Mouse (Mus musculus) heart, embryonic 16.5 days (tissue): ENCODE results near the gene Prr22. TPM values are rescaled to one million over a fixed set of nuclear protein-coding genes. Genes with fewer than 3 reads are reported as not detected.
A peak's percentile ranks its signal among the peaks of the same experiment; 100 is the strongest.

Source experiments
- ATAC-seq: fragments of 200-750 bp; cut with Nextera tagmentation; replicated peaks from 2 replicates; pipeline ENCODE4 v1.8.0; 2017; ENCODE audit warnings: moderate number of reproducible peaks; ENCODE audit not compliant: insufficient read depth, low FRiP score; ENCODE audit errors: extremely low read depth
- H3K27ac ChIP-seq: fragments of 300-500 bp; sonication (generic); 2 replicates; pipeline ENCODE4 v1.5.1; 2014; ENCODE audit warnings: mild to moderate bottlenecking, low read length, control low read depth, moderate library complexity
- H3K27me3 ChIP-seq: fragments of 300-500 bp; sonication (generic); 2 replicates; pipeline ENCODE4 v1.6.1; 2014; ENCODE audit warnings: low read length, mixed read lengths; ENCODE audit not compliant: control insufficient read depth, insufficient read depth
- H3K36me3 ChIP-seq: fragments of 300-500 bp; sonication (generic); 2 replicates; pipeline ENCODE4 v1.6.1; 2014; ENCODE audit not compliant: control insufficient read depth, insufficient read depth
- H3K4me1 ChIP-seq: fragments of 300-500 bp; sonication (generic); 2 replicates; pipeline ENCODE4 v1.6.1; 2014; ENCODE audit warnings: low read length, mixed read lengths; ENCODE audit not compliant: control insufficient read depth, insufficient read depth
- H3K4me2 ChIP-seq: fragments of 300-500 bp; sonication (generic); 2 replicates; pipeline ENCODE4 v1.6.1; 2014; ENCODE audit warnings: low read depth, mild to moderate bottlenecking, control low read depth, low read length
- H3K4me3 ChIP-seq: fragments of 300-500 bp; sonication (generic); 2 replicates; pipeline ENCODE4 v1.5.1; 2014; ENCODE audit warnings: mild to moderate bottlenecking, control low read depth, low read length
- H3K9ac ChIP-seq: fragments of 300-500 bp; sonication (generic); 2 replicates; pipeline ENCODE4 v1.6.1; 2014; ENCODE audit warnings: low read length, control low read depth
- H3K9me3 ChIP-seq: fragments of 300-500 bp; sonication (generic); replicated peaks from 2 replicates; pipeline ENCODE4 v1.6.1; 2016; ENCODE audit warnings: low read length; ENCODE audit not compliant: control insufficient read depth
- WGBS: fragments of 180-500 bp; shearing (Covaris S2); extraction: QIAGEN DNeasy Blood & Tissue Kit; methylation state at CpG from one replicate; pipeline ENCODE4 v1.1.7; 2014; 5-methylcytosine and 5-hydroxymethylcytosine counted together
- polyA plus RNA-seq: library from polyadenylated mRNA; unstranded; fragments of >200 nt; fragmentation: Nextera tagmentation; extraction: Ambion mirVana; gene quantifications from 2 replicates; pipeline ENCODE4 v1.2.1, GENCODE M21; 2015

The Prr22 gene
- polyA plus RNA-seq, 1 experiment from 2014 or later, result 1.2 TPM

DNA sequence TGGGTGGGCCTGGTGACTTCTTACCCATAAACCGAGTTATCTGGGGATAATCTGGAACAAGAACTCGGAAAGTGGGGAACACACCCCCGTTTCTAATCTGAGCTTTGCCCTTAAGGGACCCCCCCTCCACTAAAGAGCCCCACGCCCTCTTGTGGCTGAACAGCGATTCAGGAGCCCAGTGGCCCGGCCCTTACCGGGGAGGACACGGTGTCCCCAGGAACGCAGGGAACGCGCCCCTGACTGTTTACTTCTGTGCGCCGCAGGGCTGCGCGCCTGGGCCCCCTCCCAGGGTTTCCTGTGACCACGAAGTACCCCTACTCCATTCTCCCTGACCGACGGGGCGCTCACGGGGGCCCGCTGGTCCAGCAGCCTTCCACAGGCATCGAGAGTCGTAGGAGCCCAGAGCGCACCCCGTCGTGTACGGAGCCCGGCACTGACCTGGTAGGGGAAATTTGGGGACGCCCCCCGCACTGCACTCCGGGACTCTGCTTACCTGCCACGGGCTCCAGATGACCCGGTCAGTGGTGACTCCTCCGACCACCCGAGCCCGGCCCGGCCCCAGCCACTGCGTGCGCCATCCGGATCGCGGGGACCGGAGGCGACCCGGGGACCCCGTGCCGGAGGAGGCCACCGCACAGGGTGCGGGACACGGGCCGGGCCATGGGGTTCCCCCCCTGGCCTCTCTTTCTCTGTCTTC lies 13.2 kb upstream of the Prr22 start:
- Histone ChIP-seq H3K27me3 (peaks cover 48% of the 10 kb centered on the region), H3K36me3 (no peaks in the 10 kb centered on the region), H3K9ac (peak overlapping the region; percentile 86), H3K4me2 (peak overlapping the region; percentile 98), H3K27ac (peak overlapping the region; percentile 37; the same call in 1 of the 2 replicates), H3K4me1 (peaks cover 17% of the 10 kb centered on the region), H3K4me3 (peak overlapping the region; percentile 67), H3K9me3 (0 out of 2 replicates have a peak, but pooled peaks cover 5% of the 10 kb centered on the region)
- 1% methylated on average over 51 of the region's 51 CpGs for WGBS
- ATAC-seq, result 0 out of 2 replicates have a peak, but pooled peaks have one; percentile 1

DNA sequence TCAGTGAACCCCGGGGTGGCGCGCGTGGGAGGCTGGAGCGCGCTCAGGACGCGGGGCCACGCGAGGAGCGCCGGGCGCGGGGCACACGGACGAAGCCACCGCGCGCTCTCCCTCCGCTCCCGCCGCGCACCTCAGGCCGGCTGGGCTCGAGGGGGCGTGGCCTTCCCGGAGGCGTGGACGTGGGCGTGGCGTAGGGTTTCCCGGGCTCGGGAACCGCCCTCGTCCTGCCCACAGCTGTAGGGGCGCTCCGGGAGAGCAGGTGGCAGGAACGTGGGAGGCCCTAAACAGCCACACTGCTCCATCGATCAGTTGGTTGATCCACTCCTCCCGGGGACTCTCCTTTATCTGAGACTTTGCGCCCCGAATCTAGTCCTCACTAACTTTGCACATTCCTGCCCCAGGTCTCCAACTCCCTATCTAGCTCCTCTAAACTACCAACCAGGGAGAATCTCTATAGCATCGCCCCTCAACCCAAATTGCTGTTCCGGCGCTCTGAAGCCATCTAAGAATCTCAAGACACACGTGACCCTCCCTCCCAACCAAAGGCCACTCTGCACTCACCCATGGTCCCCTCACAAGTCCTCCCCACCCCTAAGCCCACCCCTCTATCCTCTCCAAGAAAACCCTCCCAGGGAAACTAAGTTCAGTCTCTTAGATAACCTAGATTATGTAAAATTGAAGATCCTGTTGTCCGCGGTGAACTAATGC lies 12.5 kb upstream of the Prr22 start, which contains the start of gene Nrtn:
TSS of gene Nrtn (minus strand) at position 115 of the 708 bp plus-strand sequence.
- H3K27me3 ChIP-seq, result peaks cover 42% of the 10 kb centered on the region
- H3K27ac ChIP-seq, result peak within 1 kb of the TSS; percentile 37; the same call in 1 of the 2 replicates

DNA sequence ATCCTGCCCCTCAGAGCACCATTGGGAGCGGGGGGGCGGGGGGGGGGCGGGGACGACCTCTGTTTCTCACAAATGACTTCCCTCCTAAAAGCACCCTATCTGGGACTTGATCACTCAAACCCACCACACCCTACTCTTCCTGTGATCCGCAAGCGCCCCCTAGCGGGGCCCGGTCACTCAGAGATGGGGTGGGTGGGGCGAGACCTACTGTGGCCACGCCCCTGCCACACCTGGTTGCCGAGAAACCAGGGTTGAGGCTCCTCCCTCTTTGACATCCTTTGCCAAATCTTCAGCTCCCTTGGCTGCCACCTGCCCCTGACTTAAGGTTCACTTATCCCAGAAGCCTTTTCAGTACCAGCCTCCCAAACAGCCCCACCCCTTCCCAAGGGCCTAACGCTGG lies 11.9 kb upstream of the Prr22 start:
- Histone ChIP-seq H3K9me3 (0 out of 2 replicates have a peak, but pooled peaks cover 5% of the 10 kb centered on the region), H3K27ac (no peak overlapping the region), H3K4me2 (peak overlapping the region; percentile 98; the same call in 1 of the 2 replicates), H3K36me3 (no peaks in the 10 kb centered on the region), H3K4me3 (0 out of 2 replicates have a peak overlapping the region, but pooled peaks have one; percentile 2), H3K27me3 (peaks cover 38% of the 10 kb centered on the region), H3K9ac (no peak overlapping the region), H3K4me1 (peaks cover 27% of the 10 kb centered on the region)
- WGBS, result 5% methylated on average over 12 of the region's 12 CpGs
- no peak for ATAC-seq

More for the DNA sequence above, 12.5 kb upstream of the Prr22 start, which contains the start of gene Nrtn:
- Histone ChIP-seq H3K4me3 (peak within 1 kb of the TSS; percentile 67), H3K36me3 (no peaks in the 10 kb centered on the region), H3K4me1 (peaks cover 21% of the 10 kb centered on the region), H3K9ac (peak within 1 kb of the TSS; percentile 86), H3K4me2 (peak within 1 kb of the TSS; percentile 98), H3K9me3 (0 out of 2 replicates have a peak, but pooled peaks cover 5% of the 10 kb centered on the region)
- WGBS, result under 1% methylated on average over 48 of the region's 48 CpGs
- ATAC-seq, result peak; percentile 73

DNA sequence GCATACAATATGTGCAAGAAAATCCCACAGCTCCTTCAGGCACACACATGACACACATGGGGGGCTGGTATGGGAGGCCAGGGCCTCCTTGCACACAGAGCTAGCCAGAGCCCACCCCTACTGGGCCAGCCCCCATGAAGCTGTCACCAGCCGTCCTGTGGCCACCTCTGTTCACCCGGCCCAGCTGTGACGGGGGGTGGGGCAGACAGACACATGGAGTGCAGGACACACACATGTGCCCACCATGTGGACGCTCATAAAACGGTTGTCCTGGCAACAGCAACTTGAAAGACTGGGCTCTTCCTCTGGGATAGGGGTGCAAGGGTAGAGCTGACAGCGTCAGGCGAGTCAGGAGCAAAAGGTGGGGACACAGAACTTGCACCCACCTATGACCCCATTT lies 10.8 kb upstream of the Prr22 start:
- no peak overlapping the region for H3K4me2 ChIP-seq
- no peak overlapping the region for H3K4me3 ChIP-seq
- H3K9me3 ChIP-seq, result 0 out of 2 replicates have a peak, but pooled peaks cover 5% of the 10 kb centered on the region
- no peak overlapping the region for H3K9ac ChIP-seq
- 64% methylated on average over 7 of the region's 7 CpGs for WGBS
- H3K27ac ChIP-seq, result no peak overlapping the region
- peaks cover 27% of the 10 kb centered on the region for H3K27me3 ChIP-seq
- H3K36me3 ChIP-seq, result no peaks in the 10 kb centered on the region
- peaks cover 29% of the 10 kb centered on the region for H3K4me1 ChIP-seq
- ATAC-seq, result no peak

DNA sequence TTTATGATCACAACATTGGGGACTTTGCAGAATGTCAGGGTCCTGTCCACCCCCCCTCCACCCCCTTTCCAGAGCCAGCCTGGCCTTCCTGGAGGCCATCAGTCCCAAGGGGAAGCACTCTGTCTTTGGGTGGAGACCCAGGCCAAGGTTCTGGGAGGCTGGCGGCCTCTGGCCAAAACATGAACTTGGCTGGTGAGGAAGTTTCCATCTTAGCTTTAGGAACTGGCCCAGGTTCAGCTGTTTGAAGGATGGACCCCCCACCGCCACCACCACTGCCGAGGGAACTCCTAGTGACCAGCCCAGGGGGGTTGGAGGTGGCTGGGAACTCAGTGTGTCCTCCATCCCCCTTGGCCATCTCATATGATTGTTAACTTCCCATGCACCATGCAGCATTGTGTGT lies 9.0 kb upstream of the Prr22 start:
- Histone ChIP-seq H3K27ac (no peak overlapping the region; the same call in 1 of the 2 replicates), H3K4me1 (peaks cover 34% of the 10 kb centered on the region), H3K9ac (no peak overlapping the region), H3K4me2 (no peak overlapping the region), H3K9me3 (0 out of 2 replicates have a peak, but pooled peaks cover 5% of the 10 kb centered on the region), H3K27me3 (peaks cover 9% of the 10 kb centered on the region), H3K36me3 (no peaks in the 10 kb centered on the region), H3K4me3 (no peak overlapping the region)
- 63% methylated on average over 3 of the region's 3 CpGs for WGBS
- ATAC-seq, result no peak

DNA sequence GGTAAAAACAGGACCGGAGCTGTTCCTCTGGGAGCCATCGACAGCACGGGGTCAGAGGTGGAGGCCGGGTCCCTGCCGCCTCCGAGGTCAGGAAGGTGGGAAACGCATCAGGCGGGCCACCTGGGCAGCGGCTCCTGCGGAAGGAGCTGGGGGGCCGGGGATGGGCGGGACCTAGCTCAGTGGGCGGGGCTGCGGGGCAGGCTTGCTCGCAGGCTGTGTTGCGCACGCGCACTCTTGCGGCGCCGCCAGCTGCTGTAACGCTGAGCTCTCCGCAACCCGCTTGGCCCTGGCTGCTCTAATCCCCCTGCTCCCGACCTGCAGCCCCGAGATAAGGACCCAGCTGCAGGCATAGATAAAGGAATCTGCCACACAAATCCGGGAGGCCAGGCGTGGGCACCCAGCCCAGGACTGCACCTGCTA lies 8.0 kb upstream of the Prr22 start:
- Histone ChIP-seq H3K4me2 (peak overlapping the region; percentile 78), H3K27me3 (peaks cover under 1% of the 10 kb centered on the region), H3K4me3 (peak overlapping the region; percentile 55), H3K36me3 (peaks cover 4% of the 10 kb centered on the region), H3K9ac (peak overlapping the region; percentile 72), H3K27ac (peak overlapping the region; percentile 89), H3K4me1 (peaks cover 31% of the 10 kb centered on the region), H3K9me3 (0 out of 2 replicates have a peak, but pooled peaks cover 5% of the 10 kb centered on the region)
- under 1% methylated on average over 27 of the region's 28 CpGs for WGBS
- ATAC-seq, result peak; percentile 37

DNA sequence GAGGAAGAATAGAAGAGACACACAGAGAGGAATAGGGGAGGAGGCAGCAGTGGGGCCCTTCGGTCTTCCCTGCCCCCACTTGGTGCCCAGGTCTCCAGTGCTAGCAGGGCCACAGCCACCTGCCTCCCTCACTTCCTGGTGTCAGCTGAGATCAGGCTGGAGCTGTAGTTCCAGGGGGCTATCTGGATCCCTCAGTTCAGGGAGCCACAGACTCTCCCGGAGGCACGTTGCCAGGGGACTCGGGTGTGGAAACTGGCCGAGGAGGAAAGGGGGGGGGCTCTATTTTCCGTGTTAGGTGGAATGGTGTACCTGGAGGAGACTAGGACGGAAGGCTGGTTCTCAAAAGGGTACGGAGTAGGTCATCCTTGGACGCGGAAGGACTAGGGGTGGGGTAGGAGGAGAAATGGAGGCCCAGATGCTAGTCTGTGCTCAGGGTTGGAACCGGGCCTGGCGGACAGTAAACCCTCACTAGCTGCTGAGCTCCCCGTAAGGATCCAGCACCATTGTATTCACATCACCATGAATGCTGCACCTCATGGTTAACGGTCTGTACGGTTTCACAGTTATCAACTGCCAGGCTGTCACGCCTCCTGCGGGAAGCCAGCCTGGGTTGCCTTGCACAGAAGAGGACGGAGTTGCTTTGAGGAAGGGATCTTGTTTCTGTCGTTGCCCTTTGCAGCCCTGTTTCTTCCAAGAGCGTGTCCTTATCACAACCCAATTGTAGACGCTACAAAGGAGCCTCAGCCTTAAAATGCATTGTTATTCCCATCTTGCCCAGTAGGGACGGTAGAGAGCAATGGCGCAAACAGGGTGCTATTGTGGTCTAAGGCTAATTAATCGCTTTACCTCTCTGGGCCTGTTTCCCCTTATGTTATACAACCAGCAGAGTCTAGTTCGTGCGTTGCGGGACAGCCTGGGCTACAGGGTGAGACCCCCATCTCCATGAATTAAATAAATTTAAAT lies 7.0 kb upstream of the Prr22 start:
- peak overlapping the region; percentile 72 for H3K9ac ChIP-seq
- peaks cover 13% of the 10 kb centered on the region for H3K36me3 ChIP-seq
- 39% methylated on average over 27 of the region's 27 CpGs for WGBS
- 0 out of 2 replicates have a peak, but pooled peaks cover 5% of the 10 kb centered on the region for H3K9me3 ChIP-seq
- ATAC-seq, result no peak
- peaks cover 25% of the 10 kb centered on the region for H3K4me1 ChIP-seq
- H3K27ac ChIP-seq, result peak overlapping the region; percentile 89
- H3K27me3 ChIP-seq, result no peaks in the 10 kb centered on the region; the same call in 1 of the 2 replicates
- H3K4me2 ChIP-seq, result peak overlapping the region; percentile 78
- H3K4me3 ChIP-seq, result no peak overlapping the region

DNA sequence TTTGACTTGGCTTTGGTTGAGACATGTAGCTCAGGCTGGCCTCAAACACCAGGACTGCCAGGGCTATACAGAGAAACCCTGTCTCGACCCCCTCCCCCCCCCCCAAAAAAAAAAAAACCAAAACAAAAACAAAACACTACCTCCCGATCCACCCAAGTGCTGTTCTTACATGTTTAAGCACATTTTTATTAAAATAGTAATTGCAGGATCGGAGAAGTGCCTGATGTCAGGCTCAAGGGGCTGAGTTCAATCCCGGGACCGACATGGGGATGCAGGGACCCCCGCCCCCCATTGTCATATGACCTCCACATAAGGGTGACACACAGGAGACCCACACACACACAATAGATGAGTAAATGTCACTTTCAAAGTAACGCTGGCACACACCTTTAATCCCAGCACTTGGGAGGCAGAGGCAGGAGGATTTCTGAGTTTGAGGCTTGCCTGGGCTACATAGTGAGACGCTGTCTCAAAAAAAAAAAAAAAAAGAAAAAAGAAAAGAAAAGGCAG lies 6.3 kb upstream of the Prr22 start:
- peak overlapping the region; percentile 75 for H3K9ac ChIP-seq

More for the DNA sequence above, 6.3 kb upstream of the Prr22 start:
- Histone ChIP-seq H3K9me3 (0 out of 2 replicates have a peak, but pooled peaks cover 2% of the 10 kb centered on the region), H3K4me3 (peak overlapping the region; percentile 91), H3K27ac (peak overlapping the region; percentile 99), H3K4me2 (peak overlapping the region; percentile 80), H3K27me3 (no peaks in the 10 kb centered on the region), H3K4me1 (peaks cover 24% of the 10 kb centered on the region), H3K36me3 (peaks cover 21% of the 10 kb centered on the region)
- WGBS, result 68% methylated on average over 8 of the region's 8 CpGs
- no peak for ATAC-seq
